Mouse (Mus musculus): ENCODE measurements around the gene Dab1. TPM values are rescaled to one million over a fixed set of nuclear protein-coding genes. Genes with fewer than 3 reads are reported as not detected.

The Dab1 gene
- polyA plus RNA-seq, 1 experiment, result 1.5 TPM

DNA sequence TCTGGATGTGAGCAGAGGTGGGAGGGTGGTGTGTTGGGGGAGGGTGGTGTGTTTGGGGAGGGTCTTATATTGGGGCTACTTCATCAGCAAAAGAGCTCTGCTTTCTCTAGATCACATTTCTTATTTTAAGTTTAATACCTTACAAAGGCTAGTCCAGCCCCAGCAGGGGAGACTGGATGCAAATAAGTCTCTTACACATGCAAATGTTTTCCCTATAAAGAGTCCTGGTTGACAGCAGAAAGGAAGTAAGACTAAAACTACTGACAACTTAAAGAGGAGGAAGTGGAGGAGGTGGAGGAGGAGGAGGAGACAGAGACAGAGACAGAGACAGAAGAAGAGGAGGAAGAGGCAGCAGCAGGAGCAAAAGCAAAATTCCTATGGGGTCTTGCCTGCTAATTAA is 885.8 kb downstream of the Dab1 start:
- Histone ChIP-seq H3K4me3 (replicated peaks; ENCODE audit: control insufficient read depth, low read depth, low read length) (no peak overlapping the region), H3K27ac (ENCODE audit: control insufficient read depth, insufficient read depth, low read depth, low read length, poor library complexity) (no peak overlapping the region), H3K4me1 (ENCODE audit: control insufficient read depth, insufficient read depth, low read length) (no peaks in the 10 kb centered on the region)
- no peak for TF ChIP-seq POLR2A (IDR thresholded peaks at IDR 0.05; ENCODE audit: borderline replicate concordance, control insufficient read depth, low read depth, low read length)
- no peak for TF ChIP-seq CTCF (IDR thresholded peaks at IDR 0.05; ENCODE audit: control insufficient read depth, insufficient read depth, low read length)

DNA sequence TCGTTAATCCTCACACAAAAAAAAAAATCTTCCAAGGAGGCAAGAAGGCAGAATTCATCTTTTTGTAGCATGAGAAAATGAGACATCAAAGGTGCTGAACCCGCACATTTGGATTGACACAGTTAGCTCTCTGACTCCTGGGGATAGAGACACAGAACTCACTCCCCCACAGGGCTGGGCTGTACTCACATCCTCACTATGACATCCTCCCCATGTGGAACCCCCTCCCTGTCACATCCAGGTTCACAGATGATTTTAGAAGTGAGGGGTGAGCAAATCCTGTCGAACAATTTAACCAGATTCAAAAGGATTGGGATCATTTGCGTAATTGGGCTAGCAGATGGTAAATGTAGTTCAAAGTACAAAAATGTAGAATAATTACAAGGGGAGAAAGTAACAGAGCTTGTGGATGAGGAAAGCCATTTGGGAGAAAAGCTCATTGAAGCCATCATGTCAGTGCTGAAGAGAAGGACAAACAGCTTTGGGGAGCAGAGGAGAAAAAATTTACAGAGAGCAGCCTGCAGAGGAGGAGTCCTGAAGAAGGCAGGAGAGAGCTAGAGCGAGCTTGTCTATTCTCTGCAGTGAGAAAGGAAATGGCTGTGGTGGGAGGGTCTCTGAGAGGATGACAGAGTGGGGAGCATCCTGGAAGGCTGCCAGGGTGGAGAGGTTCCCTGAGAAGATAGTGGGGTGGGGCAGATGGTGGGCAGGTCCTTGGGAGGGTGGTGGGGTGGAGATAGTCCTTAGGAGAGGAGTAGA is 890.2 kb downstream of the Dab1 start:
- H3K4me1 ChIP-seq (ENCODE audit: control insufficient read depth, insufficient read depth, low read length), result no peaks in the 10 kb centered on the region
- H3K27ac ChIP-seq (ENCODE audit: control insufficient read depth, insufficient read depth, low read depth, low read length, poor library complexity), result no peak overlapping the region
- no peak overlapping the region for H3K4me3 ChIP-seq (replicated peaks; ENCODE audit: control insufficient read depth, low read depth, low read length)
- no peak for TF ChIP-seq POLR2A (IDR thresholded peaks at IDR 0.05; ENCODE audit: borderline replicate concordance, control insufficient read depth, low read depth, low read length)
- TF ChIP-seq CTCF (IDR thresholded peaks at IDR 0.05; ENCODE audit: control insufficient read depth, insufficient read depth, low read length), result no peak
- WGBS, result 60% methylated on average over 5 of the region's 5 CpGs

DNA sequence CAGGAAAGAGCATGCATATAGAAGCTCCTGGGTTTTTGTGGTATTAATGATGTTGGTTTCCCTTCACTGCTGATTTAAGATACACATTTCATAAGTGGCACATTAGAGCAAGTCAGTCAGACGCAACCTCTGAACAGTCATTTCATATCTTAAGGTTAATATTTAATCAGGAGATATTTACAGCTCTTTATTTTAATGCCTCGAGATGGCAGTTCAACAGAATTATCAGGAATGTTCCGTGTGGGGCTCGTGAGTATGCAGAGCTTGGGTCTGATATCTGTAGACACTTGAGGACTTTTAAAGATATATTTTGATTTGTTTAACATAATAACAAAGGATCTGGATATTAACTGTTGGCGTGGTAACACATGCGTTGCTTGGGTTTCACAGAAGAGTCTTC is 892.7 kb downstream of the Dab1 start:
- Histone ChIP-seq H3K4me3 (replicated peaks; ENCODE audit: control insufficient read depth, low read depth, low read length) (no peak overlapping the region), H3K4me1 (ENCODE audit: control insufficient read depth, insufficient read depth, low read length) (no peaks in the 10 kb centered on the region), H3K27ac (ENCODE audit: control insufficient read depth, insufficient read depth, low read depth, low read length, poor library complexity) (no peak overlapping the region)
- TF ChIP-seq CTCF (IDR thresholded peaks at IDR 0.05; ENCODE audit: control insufficient read depth, insufficient read depth, low read length) (no peak), POLR2A (IDR thresholded peaks at IDR 0.05; ENCODE audit: borderline replicate concordance, control insufficient read depth, low read depth, low read length) (no peak)
- WGBS, result 74% methylated on average over 6 of the region's 6 CpGs

DNA sequence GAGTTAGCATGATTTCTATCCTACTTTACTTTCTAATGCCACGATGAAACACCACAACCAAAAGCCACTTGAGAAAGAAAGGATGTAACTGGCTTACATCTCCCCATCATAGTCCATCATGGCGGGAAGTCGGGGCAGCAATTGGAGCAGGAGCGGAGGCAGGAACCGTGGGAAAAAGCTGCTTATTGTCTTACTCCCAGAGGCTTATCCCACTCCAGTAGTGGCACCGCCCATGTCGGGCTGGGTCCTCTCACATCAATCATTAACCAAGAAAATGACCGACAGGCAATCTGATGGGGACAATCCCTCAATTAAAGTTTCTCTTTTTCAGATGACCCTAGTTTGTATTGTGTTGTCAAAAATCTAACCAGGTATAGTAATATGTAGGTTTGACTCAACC is 893.4 kb downstream of the Dab1 start:
- Histone ChIP-seq H3K27ac (ENCODE audit: control insufficient read depth, insufficient read depth, low read depth, low read length, poor library complexity) (no peak overlapping the region), H3K4me3 (replicated peaks; ENCODE audit: control insufficient read depth, low read depth, low read length) (no peak overlapping the region), H3K4me1 (ENCODE audit: control insufficient read depth, insufficient read depth, low read length) (no peaks in the 10 kb centered on the region)
- no peak for TF ChIP-seq CTCF (IDR thresholded peaks at IDR 0.05; ENCODE audit: control insufficient read depth, insufficient read depth, low read length)
- TF ChIP-seq POLR2A (IDR thresholded peaks at IDR 0.05; ENCODE audit: borderline replicate concordance, control insufficient read depth, low read depth, low read length), result no peak
- 78% methylated on average over 8 of the region's 8 CpGs for WGBS

DNA sequence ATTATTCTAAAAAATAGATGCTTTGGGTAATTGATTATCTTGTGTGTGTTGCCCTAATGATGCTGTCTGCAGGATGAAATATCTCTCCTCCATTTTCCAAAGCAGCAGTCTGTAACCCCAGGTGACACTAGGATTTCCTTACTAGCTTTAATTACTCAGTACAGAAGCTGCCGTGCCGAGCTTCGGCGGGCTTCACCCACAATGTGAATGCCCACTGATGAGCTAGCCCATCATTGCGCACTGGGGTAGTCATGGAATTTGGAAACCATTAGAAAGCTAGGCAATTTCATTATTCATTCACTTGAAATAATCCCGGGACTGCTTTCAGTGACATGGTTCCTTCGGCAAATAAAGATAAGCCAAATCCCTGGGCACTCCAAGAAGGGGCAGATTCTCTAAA is 894.5 kb downstream of the Dab1 start:
- no peaks in the 10 kb centered on the region for H3K4me1 ChIP-seq (ENCODE audit: control insufficient read depth, insufficient read depth, low read length)
- H3K27ac ChIP-seq (ENCODE audit: control insufficient read depth, insufficient read depth, low read depth, low read length, poor library complexity), result no peak overlapping the region
- H3K4me3 ChIP-seq (replicated peaks; ENCODE audit: control insufficient read depth, low read depth, low read length), result no peak overlapping the region
- no peak for TF ChIP-seq POLR2A (IDR thresholded peaks at IDR 0.05; ENCODE audit: borderline replicate concordance, control insufficient read depth, low read depth, low read length)
- no peak for TF ChIP-seq CTCF (IDR thresholded peaks at IDR 0.05; ENCODE audit: control insufficient read depth, insufficient read depth, low read length)
- 82% methylated on average over 7 of the region's 7 CpGs for WGBS

DNA sequence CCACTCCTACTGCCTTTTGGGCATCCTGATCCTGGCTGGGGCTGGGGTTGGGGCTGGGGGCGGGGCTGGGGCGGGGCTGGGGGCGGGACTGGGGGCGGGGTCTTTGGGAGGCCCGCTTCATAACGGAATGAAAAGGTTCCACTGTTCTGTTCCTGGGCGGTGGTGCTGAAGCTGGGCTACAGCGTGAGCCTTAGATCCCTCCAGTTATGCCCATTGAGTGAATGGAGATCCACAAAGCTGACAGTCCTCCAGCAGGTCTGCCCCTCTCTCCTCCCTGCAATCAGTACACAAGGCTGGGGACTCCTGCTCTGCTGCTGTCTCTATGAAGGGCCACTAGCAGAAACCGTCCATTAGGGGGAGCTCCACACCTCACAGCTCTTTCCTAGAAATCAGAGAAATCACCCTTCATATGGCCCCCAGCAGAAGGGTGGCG is 895.4 kb downstream of the Dab1 start:
- TF ChIP-seq CTCF (IDR thresholded peaks at IDR 0.05; ENCODE audit: control insufficient read depth, insufficient read depth, low read length), result no peak
- TF ChIP-seq POLR2A (IDR thresholded peaks at IDR 0.05; ENCODE audit: borderline replicate concordance, control insufficient read depth, low read depth, low read length), result no peak
- Histone ChIP-seq H3K4me1 (ENCODE audit: control insufficient read depth, insufficient read depth, low read length) (no peaks in the 10 kb centered on the region), H3K27ac (ENCODE audit: control insufficient read depth, insufficient read depth, low read depth, low read length, poor library complexity) (no peak overlapping the region), H3K4me3 (replicated peaks; ENCODE audit: control insufficient read depth, low read depth, low read length) (no peak overlapping the region)
- WGBS, result 5% methylated on average over 10 of the region's 10 CpGs

DNA sequence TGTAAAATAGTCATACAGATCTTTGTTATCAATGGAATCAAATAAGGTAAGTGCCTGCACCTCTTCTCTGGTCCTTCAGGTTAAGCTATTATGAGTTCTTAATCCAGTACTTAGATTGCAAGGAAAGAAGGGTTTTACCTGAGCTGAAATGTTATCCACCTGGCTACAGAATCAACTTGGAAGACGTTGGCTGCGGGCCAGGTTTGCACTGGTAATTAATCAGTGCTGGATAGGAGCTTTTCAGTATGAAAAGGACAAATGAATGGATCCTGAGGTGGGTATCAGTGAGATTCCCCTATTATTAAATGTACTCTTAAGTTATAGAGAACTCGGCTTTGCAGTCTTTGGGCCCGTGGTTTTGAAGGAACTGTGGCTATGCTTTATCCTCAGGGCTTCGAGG is 896.5 kb downstream of the Dab1 start:
- Histone ChIP-seq H3K4me1 (ENCODE audit: control insufficient read depth, insufficient read depth, low read length) (no peaks in the 10 kb centered on the region), H3K4me3 (replicated peaks; ENCODE audit: control insufficient read depth, low read depth, low read length) (no peak overlapping the region), H3K27ac (ENCODE audit: control insufficient read depth, insufficient read depth, low read depth, low read length, poor library complexity) (no peak overlapping the region)
- TF ChIP-seq CTCF (IDR thresholded peaks at IDR 0.05; ENCODE audit: control insufficient read depth, insufficient read depth, low read length) (no peak), POLR2A (IDR thresholded peaks at IDR 0.05; ENCODE audit: borderline replicate concordance, control insufficient read depth, low read depth, low read length) (no peak)
- 51% methylated on average over 5 of the region's 5 CpGs for WGBS

DNA sequence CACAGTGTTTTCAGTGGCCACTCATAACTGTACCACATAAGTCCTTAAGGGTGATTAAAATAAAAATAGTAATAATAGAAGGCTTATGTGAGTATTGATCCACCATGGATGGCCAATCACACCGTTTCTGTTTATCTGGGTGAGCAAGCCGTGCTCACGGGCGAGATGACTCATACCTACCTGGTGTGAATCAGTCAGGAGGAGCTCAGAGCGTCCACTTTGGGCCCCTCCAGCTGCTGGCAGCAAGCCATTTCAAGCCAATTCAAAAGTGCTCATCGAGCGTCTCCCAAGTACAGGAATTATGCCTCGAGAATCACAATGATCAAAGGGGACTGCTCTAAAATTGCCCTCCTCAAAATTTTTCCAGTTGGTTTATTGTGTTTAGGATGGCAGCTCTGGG is 903.2 kb downstream of the Dab1 start:
- WGBS, result 79% methylated on average over 8 of the region's 8 CpGs
- H3K27ac ChIP-seq (ENCODE audit: control insufficient read depth, insufficient read depth, low read depth, low read length, poor library complexity), result no peak overlapping the region
- no peak overlapping the region for H3K4me3 ChIP-seq (replicated peaks; ENCODE audit: control insufficient read depth, low read depth, low read length)
- no peak for TF ChIP-seq CTCF (IDR thresholded peaks at IDR 0.05; ENCODE audit: control insufficient read depth, insufficient read depth, low read length)
- TF ChIP-seq POLR2A (IDR thresholded peaks at IDR 0.05; ENCODE audit: borderline replicate concordance, control insufficient read depth, low read depth, low read length), result no peak
- no peaks in the 10 kb centered on the region for H3K4me1 ChIP-seq (ENCODE audit: control insufficient read depth, insufficient read depth, low read length)

DNA sequence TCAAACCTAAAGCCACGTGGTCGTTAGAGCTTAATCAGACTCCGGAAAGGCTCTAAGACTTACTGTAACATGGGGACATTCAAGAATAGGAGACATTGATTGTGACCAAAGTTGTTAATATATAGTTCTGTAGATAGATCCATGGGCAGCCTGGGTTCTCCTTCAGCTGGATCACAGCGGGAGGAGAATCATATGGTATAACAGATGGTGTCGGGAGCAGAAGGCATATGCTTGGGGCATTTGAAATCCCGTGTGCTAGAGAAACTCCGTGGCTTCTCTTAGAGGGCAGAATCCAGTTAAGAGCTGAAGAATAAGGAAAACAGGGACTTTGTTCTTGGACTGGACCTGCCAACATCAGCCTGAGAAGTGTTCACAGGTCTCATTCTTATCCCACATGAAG is 904.6 kb downstream of the Dab1 start:
- Histone ChIP-seq H3K27ac (ENCODE audit: control insufficient read depth, insufficient read depth, low read depth, low read length, poor library complexity) (no peak overlapping the region), H3K4me1 (ENCODE audit: control insufficient read depth, insufficient read depth, low read length) (no peaks in the 10 kb centered on the region), H3K4me3 (replicated peaks; ENCODE audit: control insufficient read depth, low read depth, low read length) (no peak overlapping the region)
- no peak for TF ChIP-seq CTCF (IDR thresholded peaks at IDR 0.05; ENCODE audit: control insufficient read depth, insufficient read depth, low read length)
- TF ChIP-seq POLR2A (IDR thresholded peaks at IDR 0.05; ENCODE audit: borderline replicate concordance, control insufficient read depth, low read depth, low read length), result no peak
- WGBS, result 77% methylated on average over 7 of the region's 7 CpGs
